Mouse (Mus musculus) spleen, adult 2 months (tissue): ENCODE data around the gene Abhd5.

ENCODE experiments used
- CTCF ChIP-seq: fragments of 200-500 bp; IDR thresholded peaks from 2 replicates; pipeline ENCODE4 v1.5.1; 2011; ENCODE audit warnings: mild to moderate bottlenecking, inconsistent platforms; ENCODE audit not compliant: insufficient read depth, insufficient read length, insufficient replicate concordance; ENCODE audit errors: extremely low read depth
- POLR2A ChIP-seq: fragments of 200-500 bp; IDR thresholded peaks from 2 replicates; pipeline ENCODE4 v1.6.1; 2011; ENCODE audit warnings: low read depth, low read length, inconsistent platforms

GRCm38 (mm10) chr9:122414648-122415047 lies 63.2 kb downstream of the Abhd5 start:
- TF ChIP-seq POLR2A (no peak), CTCF (no peak)
